Mouse (Mus musculus) heart, postnatal 0 days (tissue): ENCODE measurements around the gene Gcnt3.

Experiments
- CTCF ChIP-seq: IDR thresholded peaks from 2 replicates; pipeline ENCODE4 v1.5.1; 2016; ENCODE audit warnings: antibody characterized with exemption, control low read depth, low read depth
- EP300 ChIP-seq: IDR thresholded peaks from 2 replicates; pipeline ENCODE4 v1.6.1; 2016; ENCODE audit warnings: antibody characterized with exemption, low read depth

- TF ChIP-seq CTCF (no peak), EP300 (no peak)
Measured at GRCm38 (mm10) chr9:70015632-70016031, 22.3 kb downstream of the Gcnt3 start.
